Mouse (Mus musculus): ENCODE data around the gene Nav2.

DNA sequence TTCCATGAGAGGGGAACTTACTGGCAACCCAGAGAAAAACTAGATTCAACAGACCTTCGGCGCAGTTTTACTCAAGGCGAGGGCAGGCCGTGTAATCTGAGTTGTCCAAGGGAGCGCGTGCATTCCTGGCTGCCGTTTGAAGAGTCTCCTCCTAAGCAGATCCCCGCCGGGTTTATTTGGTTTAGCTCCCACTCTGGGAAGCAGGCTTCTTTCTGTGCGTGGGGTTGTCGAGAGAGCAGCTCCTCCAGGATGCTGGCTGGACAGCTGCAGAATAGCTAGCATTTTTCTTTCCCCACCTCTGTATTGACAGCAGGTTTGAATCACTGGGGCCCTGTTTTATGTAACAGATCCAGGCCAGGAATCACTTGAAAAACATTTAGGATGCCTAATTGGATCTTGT is 529.4 kb downstream of the Nav2 start:
- TF ChIP-seq CTCF (IDR thresholded peaks at IDR 0.05; ENCODE audit: low read depth, low read length) (no peak), GATA1 (IDR thresholded peaks at IDR 0.05; ENCODE audit: borderline replicate concordance, low read length) (no peak), POLR2AphosphoS5 (IDR thresholded peaks at IDR 0.05; ENCODE audit: insufficient replicate concordance, low read depth, low read length) (no peak), TAL1 (conservative IDR thresholded peaks at IDR 0.05; ENCODE audit: low read depth, low read length) (no peak), GATA2 (IDR thresholded peaks at IDR 0.05; ENCODE audit: borderline replicate concordance, low read depth, low read length) (no peak)
